Mouse (Mus musculus) neural tube, embryonic 12.5 days (tissue): ENCODE measurements around the gene Creg2. TPM values are rescaled to one million over a fixed set of nuclear protein-coding genes. Genes with fewer than 3 reads are reported as not detected.

Experiments
- polyA plus RNA-seq: library from polyadenylated mRNA; unstranded; fragments of >200 nt; fragmentation: Nextera tagmentation; extraction: Ambion mirVana; gene quantifications from 2 replicates; pipeline ENCODE4 v1.2.1, GENCODE M21; 2016

The Creg2 gene
- polyA plus RNA-seq, 1 experiment from 2014 or later, result 3.2 TPM

Other genes starting within 250 kb of the Creg2 start
- 8.6 and 9.5 TPM in 2 replicates for gene Tbc1d8, start 172.7 kb downstream of the Creg2 start, polyA plus RNA-seq
- 28.5 and 29.6 TPM in 2 replicates for gene Cnot11, start 116.5 kb downstream of the Creg2 start, polyA plus RNA-seq
- gene Rnf149, start 74.1 kb downstream of the Creg2 start, polyA plus RNA-seq, result 36.3 and 37.3 TPM in 2 replicates
- gene Rfx8, start 69.5 kb upstream of the Creg2 start, polyA plus RNA-seq, result 0.27 TPM in 1 of 2 replicates, not detected in the other
- not detected in 2 replicates for gene Gm3646, start 153.9 kb upstream of the Creg2 start, polyA plus RNA-seq
- 65.8 and 69.4 TPM in 2 replicates for gene Map4k4, start 249.4 kb upstream of the Creg2 start, polyA plus RNA-seq